Mouse (Mus musculus) right cerebral cortex, postnatal 14 days (tissue): Measurements from ENCODE around the gene Hist1h3d.
A peak's percentile ranks its signal among the peaks of the same experiment; 100 is the strongest.
"Not testable (repeated sequence)": the region's sequence is repeated elsewhere in the genome, so short reads cannot be mapped to it uniquely, and the experiment has no call there.

Experiments used
- DNase-seq: peaks from one replicate; pipeline ENCODE4 v3.0.0; 2022

The Hist1h3d gene

GRCm38 (mm10) chr13:23571022-23571503, 4.5 kb upstream of the Hist1h3d start, which contains the start of the genes Hist1h2ae and Hist1h2bg:
TSS of gene Hist1h2ae (minus strand) at chr13:23571220.
TSS of gene Hist1h2bg (plus strand) at chr13:23571396.
- peak; percentile 34 for DNase-seq

GRCm38 (mm10) chr13:23571504-23572217, 3.9 kb upstream of the Hist1h3d start:
- not testable (repeated sequence) for DNase-seq

GRCm38 (mm10) chr13:23572218-23573033, 3.1 kb upstream of the Hist1h3d start:
- no peak for DNase-seq

GRCm38 (mm10) chr13:23573034-23573897, 2.3 kb upstream of the Hist1h3d start:
- DNase-seq: peak; percentile 10

GRCm38 (mm10) chr13:23573898-23574524, 1.6 kb upstream of the Hist1h3d start, which contains the start of the genes Hist1h2bf and Hist1h2ad:
TSS of gene Hist1h2bf (minus strand) at chr13:23574196.
TSS of gene Hist1h2ad (plus strand) at chr13:23574381.
- peak; percentile 88 for DNase-seq

GRCm38 (mm10) chr13:23574546-23575170, 905 bp upstream of the Hist1h3d start:
- DNase-seq: not testable (repeated sequence)

- DNase-seq: not testable (repeated sequence)
These were observed 326 bp downstream of the Hist1h3d start for GRCm38 (mm10) chr13:23575864-23576313.

- no peak for DNase-seq
These were observed 853 bp downstream of the Hist1h3d start for GRCm38 (mm10) chr13:23576351-23576881.

- DNase-seq: no peak
These were observed 1.5 kb downstream of the Hist1h3d start for GRCm38 (mm10) chr13:23576906-23577639.

- no peak for DNase-seq
These were observed 2.3 kb downstream of the Hist1h3d start for GRCm38 (mm10) chr13:23577835-23578234.

GRCm38 (mm10) chr13:23581408-23582218, 6.0 kb downstream of the Hist1h3d start, which contains the start of gene Hist1h4d:
TSS of gene Hist1h4d (plus strand) at chr13:23581598.
- peak; percentile 81 for DNase-seq

GRCm38 (mm10) chr13:23582219-23583056, 6.9 kb downstream of the Hist1h3d start:
- DNase-seq: no peak

- no peak for DNase-seq
These were observed 8.0 kb downstream of the Hist1h3d start for GRCm38 (mm10) chr13:23583387-23584068.

GRCm38 (mm10) chr13:23584331-23584730, 8.8 kb downstream of the Hist1h3d start:
- DNase-seq: no peak

GRCm38 (mm10) chr13:23585029-23585441, 9.5 kb downstream of the Hist1h3d start:
- peak; percentile 69 for DNase-seq

- peak; percentile 43 for DNase-seq
These were observed 10.0 kb downstream of the Hist1h3d start for GRCm38 (mm10) chr13:23585442-23586098.
